Comparison of ENCODE assay signal across 8 mouse cellular contexts in genomic region chr6:91694610-91695009, GRCm38 (mm10). TPM values are rescaled to one million over a fixed set of nuclear protein-coding genes. Genes with fewer than 3 reads are reported as not detected.
A peak's percentile ranks its signal among the peaks of the same experiment; 100 is the strongest.
DNase-seq lines count a peak whose midpoint lies in the region; ATAC-seq lines count a peak whose summit lies in the region.

No protein-coding gene starts in this region.

- H3K9ac ChIP-seq in heart, embryonic 11.5 days (ENCODE audit: low read depth, low read length): no peak overlapping the region
- no peak overlapping the region for H3K9ac ChIP-seq in neural tube, embryonic 15.5 days (replicated peaks)

- peak; percentile 64 to 80 for DNase-seq in heart, adult 18-20 months
- DNase-seq in right cerebral cortex, postnatal 10 days (ENCODE audit: low spot score in 2 of 2): peak; percentile 69 to 77
- DNase-seq in right cerebral cortex, adult 18-20 months: no peak
- DNase-seq in heart, embryonic 10.5 days (ENCODE audit: low spot score): peak; percentile 74

- peaks cover 24% of the 10 kb centered on the region for H3K4me1 ChIP-seq in heart, embryonic 11.5 days (ENCODE audit: control insufficient read depth, insufficient read depth, low read length)
- peaks cover 73% of the 10 kb centered on the region for H3K4me1 ChIP-seq in heart, embryonic 10.5 days
- peaks cover 59% of the 10 kb centered on the region for H3K4me1 ChIP-seq in neural tube, embryonic 15.5 days

- H3K4me3 ChIP-seq in heart, embryonic 11.5 days (ENCODE audit: low read depth, low read length): no peak overlapping the region
- H3K4me3 ChIP-seq in heart, embryonic 10.5 days: no peak overlapping the region
- no peak overlapping the region for H3K4me3 ChIP-seq in neural tube, embryonic 15.5 days (replicated peaks)

- no peak for ATAC-seq in heart, embryonic 11.5 days (replicated peaks; ENCODE audit: insufficient number of reproducible peaks, low FRiP score, low TSS enrichment)
- ATAC-seq in neural tube, embryonic 15.5 days (ENCODE audit: low FRiP score): no peak
- ATAC-seq in megakaryocyte, adult 5-6 weeks (ENCODE audit: poor library complexity, severe bottlenecking): no peak
- no peak for ATAC-seq in granulocyte monocyte progenitor cell, adult 5-6 weeks (replicated peaks; ENCODE audit: poor library complexity, severe bottlenecking)

- H3K9me3 ChIP-seq in heart, embryonic 11.5 days (replicated peaks; ENCODE audit: control insufficient read depth, low read length): no peaks in the 10 kb centered on the region
- no peaks in the 10 kb centered on the region for H3K9me3 ChIP-seq in heart, embryonic 10.5 days
- no peaks in the 10 kb centered on the region for H3K9me3 ChIP-seq in neural tube, embryonic 15.5 days (replicated peaks)

- no peaks in the 10 kb centered on the region for H3K27me3 ChIP-seq in heart, embryonic 11.5 days (ENCODE audit: control insufficient read depth, insufficient read depth, low read length)
- no peaks in the 10 kb centered on the region for H3K27me3 ChIP-seq in heart, embryonic 10.5 days (ENCODE audit: insufficient read depth, poor library complexity, severe bottlenecking)
- no peaks in the 10 kb centered on the region for H3K27me3 ChIP-seq in neural tube, embryonic 15.5 days (replicated peaks)

- H3K27ac ChIP-seq in heart, embryonic 11.5 days (ENCODE audit: low read depth, low read length): no peak overlapping the region
- H3K27ac ChIP-seq in heart, embryonic 10.5 days: peak overlapping the region; percentile 31; the same call in 1 of the 2 replicates
- H3K27ac ChIP-seq in neural tube, embryonic 15.5 days (replicated peaks): 0 out of 2 replicates have a peak overlapping the region, but pooled peaks have one; percentile 3

- H3K4me2 ChIP-seq in heart, embryonic 11.5 days: no peak overlapping the region
- no peak overlapping the region for H3K4me2 ChIP-seq in neural tube, embryonic 15.5 days

- H3K36me3 ChIP-seq in heart, embryonic 11.5 days (ENCODE audit: control insufficient read depth, insufficient read depth, low read length): no peaks in the 10 kb centered on the region
- peaks cover 36% of the 10 kb centered on the region for H3K36me3 ChIP-seq in heart, embryonic 10.5 days
- peaks cover 9% of the 10 kb centered on the region for H3K36me3 ChIP-seq in neural tube, embryonic 15.5 days

- WGBS in heart, embryonic 11.5 days (ENCODE audit: insufficient replicate concordance): 65% methylated on average over 7 of the region's 7 CpGs
- WGBS in heart, embryonic 10.5 days: 58% methylated on average over 7 of the region's 7 CpGs
- WGBS in neural tube, embryonic 15.5 days: 59% methylated on average over 7 of the region's 7 CpGs

RNA-seq across cellular contexts. Expression of gene Slc6a6, which starts 10.8 kb away (rescaled TPM):
- total RNA-seq in heart, adult 18-20 months (2021): 10 to 100 TPM; 53.1 to 54.8 TPM
- 54.7 and 63.0 TPM in 2 replicates for polyA plus RNA-seq in heart, embryonic 11.5 days (2014; fragmentation: Nextera tagmentation; extraction: Ambion mirVana)
- 56.6 and 69.3 TPM in 2 replicates for polyA plus RNA-seq in heart, embryonic 10.5 days (2016; fragmentation: Nextera tagmentation; extraction: Ambion mirVana)
- 89.5 and 102 TPM in 2 replicates for polyA plus RNA-seq in neural tube, embryonic 15.5 days (2015; fragmentation: Nextera tagmentation; extraction: Ambion mirVana)
- total RNA-seq in megakaryocyte, adult 5-6 weeks (2015): 58.0 and 61.9 TPM in 2 replicates
- total RNA-seq in megakaryocyte, adult 5-6 weeks (2017): 46.7 and 61.0 TPM in 2 replicates
- 42.8 and 42.9 TPM in 2 replicates for total RNA-seq in granulocyte monocyte progenitor cell, adult 5-6 weeks (2014; fragmentation: Nextera tagmentation)
- 18.9 and 30.2 TPM in 2 replicates for total RNA-seq in granulocyte monocyte progenitor cell, adult 5-6 weeks (2017)
